Mouse (Mus musculus) MEL (cell line): ENCODE measurements at regions not wholly inside any gene's neighbourhood (a gene's known extent, or its start where the extent isn't known, plus 50 kb on each side); places are given as distances from the start of the nearest gene placed in this dataset.

Experiments used
- DNase-seq: peaks from one replicate; pipeline ENCODE4 v3.0.0; 2011; ENCODE audit warnings: low read depth, low spot score
- H3K27ac ChIP-seq: 2 replicates; pipeline ENCODE4 v1.5.1; 2012; ENCODE audit warnings: low read depth, mild to moderate bottlenecking, control low read depth, low read length, moderate library complexity; ENCODE audit not compliant: control insufficient read depth
- H3K27me3 ChIP-seq, 2 experiments: fragments of 150-350 bp in 1 of 2; sonication (generic) in 1 of 2; 2 replicates each; pipeline ENCODE4 v1.6.1; 2012; ENCODE audit warnings: low read length in 2 of 2, mild to moderate bottlenecking in 2 of 2, improper control_type of control experiment in 1 of 2, moderate library complexity in 1 of 2; ENCODE audit not compliant: insufficient read depth in 2 of 2, control insufficient read depth in 1 of 2
- H3K36me3 ChIP-seq, 2 experiments: 2 replicates each; pipeline ENCODE4 v1.6.1; 2012 to 2014; ENCODE audit warnings: low read length in 2 of 2, improper control_type of control experiment in 1 of 2, inconsistent platforms in 1 of 2, mild to moderate bottlenecking in 1 of 2; ENCODE audit not compliant: insufficient read depth in 2 of 2, control insufficient read depth in 1 of 2
- H3K4me1 ChIP-seq, 2 experiments: fragments of 150-350 bp in 1 of 2; sonication (generic) in 1 of 2; 2 replicates each; pipeline ENCODE4 v1.6.1; 2012; ENCODE audit warnings: low read length in 2 of 2, improper control_type of control experiment in 1 of 2, mild to moderate bottlenecking in 1 of 2; ENCODE audit not compliant: insufficient read depth in 2 of 2, control insufficient read depth in 1 of 2
- H3K4me3 ChIP-seq, 2 experiments: fragments of 150-350 bp in 1 of 2; sonication (generic) in 1 of 2; 2 replicates each; pipeline ENCODE4 v1.5.1; 2012; ENCODE audit warnings: low read depth in 2 of 2, low read length in 2 of 2, mild to moderate bottlenecking in 2 of 2, moderate library complexity in 2 of 2, control low read depth in 1 of 2, improper control_type of control experiment in 1 of 2; ENCODE audit not compliant: control insufficient read depth in 1 of 2, insufficient read depth in 1 of 2
- H3K79me2 ChIP-seq: 2 replicates; pipeline ENCODE4 v1.6.1; 2012; ENCODE audit warnings: mild to moderate bottlenecking, low read length, moderate library complexity; ENCODE audit not compliant: control insufficient read depth, poor library complexity, insufficient read depth
- H3K9ac ChIP-seq: 2 replicates; pipeline ENCODE4 v1.6.1; 2012; ENCODE audit warnings: low read depth, mild to moderate bottlenecking, control low read depth, low read length, moderate library complexity; ENCODE audit not compliant: control insufficient read depth, poor library complexity, severe bottlenecking
- H3K9me3 ChIP-seq: fragments of 150-350 bp; sonication (generic); replicated peaks from 2 replicates; pipeline ENCODE4 v1.6.1; 2012; ENCODE audit warnings: mild to moderate bottlenecking, low read length, improper control_type of control experiment, moderate library complexity; ENCODE audit not compliant: insufficient read depth
- CHD2 ChIP-seq: IDR thresholded peaks from 2 replicates; pipeline ENCODE4 v1.6.1; 2011; ENCODE audit warnings: low read length, improper control_type of control experiment
- E2F4 ChIP-seq: IDR thresholded peaks from 2 replicates; pipeline ENCODE4 v1.6.1; 2011; ENCODE audit warnings: low read depth, low read length, improper control_type of control experiment, borderline replicate concordance
- ELF1 ChIP-seq: IDR thresholded peaks from 2 replicates; pipeline ENCODE4 v1.6.1; 2014; ENCODE audit warnings: low read depth, mild to moderate bottlenecking, inconsistent platforms, low read length, improper control_type of control experiment, moderate library complexity
- KAT2A ChIP-seq: conservative IDR thresholded peaks from 2 replicates; pipeline ENCODE4 v1.6.1; 2012; ENCODE audit warnings: low read depth, low read length, improper control_type of control experiment, inconsistent platforms
- MAX ChIP-seq: IDR thresholded peaks from 2 replicates; pipeline ENCODE4 v1.6.1; 2011; ENCODE audit warnings: low read length, improper control_type of control experiment
- MXI1 ChIP-seq: IDR thresholded peaks from 2 replicates; pipeline ENCODE4 v1.6.1; 2011; ENCODE audit warnings: mild to moderate bottlenecking, low read depth, low read length, improper control_type of control experiment
- MYB ChIP-seq: IDR thresholded peaks from 2 replicates; pipeline ENCODE4 v1.6.1; 2011; ENCODE audit warnings: mild to moderate bottlenecking, low read depth, low read length, improper control_type of control experiment
- MYC ChIP-seq: IDR thresholded peaks from 2 replicates; pipeline ENCODE4 v1.6.1; 2011; ENCODE audit warnings: low read depth, mild to moderate bottlenecking, low read length, improper control_type of control experiment, moderate library complexity
- POLR2AphosphoS2 ChIP-seq: IDR thresholded peaks from 2 replicates; pipeline ENCODE4 v1.6.1; 2011; ENCODE audit warnings: low read length, improper control_type of control experiment
- POLR2AphosphoS5 ChIP-seq: IDR thresholded peaks from 2 replicates; pipeline ENCODE4 v1.6.1; 2012; ENCODE audit warnings: low read depth, borderline replicate concordance, mild to moderate bottlenecking, inconsistent platforms, low read length, moderate library complexity, mixed read lengths
- RAD21 ChIP-seq: IDR thresholded peaks from 2 replicates; pipeline ENCODE4 v1.6.1; 2011; ENCODE audit warnings: mild to moderate bottlenecking, low read depth, low read length, improper control_type of control experiment
- RCOR1 ChIP-seq: IDR thresholded peaks from 2 replicates; pipeline ENCODE4 v1.6.1; 2012; ENCODE audit warnings: low read depth, mild to moderate bottlenecking, inconsistent platforms, low read length, improper control_type of control experiment
- SIN3A ChIP-seq: IDR thresholded peaks from 2 replicates; pipeline ENCODE4 v1.6.1; 2012; ENCODE audit warnings: low read length, improper control_type of control experiment, inconsistent platforms
- TCF12 ChIP-seq: IDR thresholded peaks from 2 replicates; pipeline ENCODE4 v1.6.1; 2014; ENCODE audit warnings: low read depth, mild to moderate bottlenecking, inconsistent platforms, low read length, improper control_type of control experiment, moderate library complexity
- USF1 ChIP-seq: IDR thresholded peaks from 2 replicates; pipeline ENCODE4 v1.6.1; 2014; ENCODE audit warnings: low read depth, mild to moderate bottlenecking, inconsistent platforms, low read length, improper control_type of control experiment, moderate library complexity
- ZC3H11A ChIP-seq: IDR thresholded peaks from 2 replicates; pipeline ENCODE4 v1.6.1; 2012; ENCODE audit warnings: low read depth, mild to moderate bottlenecking, inconsistent platforms, low read length, improper control_type of control experiment
- ZMIZ1 ChIP-seq: IDR thresholded peaks from 2 replicates; pipeline ENCODE4 v1.6.1; 2012; ENCODE audit warnings: low read depth, mild to moderate bottlenecking, inconsistent platforms, low read length, improper control_type of control experiment, moderate library complexity
- ZNF384 ChIP-seq: IDR thresholded peaks from 2 replicates; pipeline ENCODE4 v1.6.1; 2012; ENCODE audit warnings: low read depth, mild to moderate bottlenecking, inconsistent platforms, low read length, improper control_type of control experiment

- Histone ChIP-seq H3K27ac (no peak overlapping the region), H3K36me3 (no peaks in the 10 kb centered on the region), H3K4me3 (no peak overlapping the region), H3K9ac (no peak overlapping the region), H3K79me2 (no peaks in the 10 kb centered on the region), H3K4me1 (no peaks in the 10 kb centered on the region), H3K9me3 (no peaks in the 10 kb centered on the region), H3K27me3 (no peaks in the 10 kb centered on the region)
- DNase-seq: no peak
- TF ChIP-seq MXI1: no peak
- TF ChIP-seq ZC3H11A: no peak
- TF ChIP-seq, all 39 proteins: peak for 0
Measured at GRCm38 (mm10) chr6:51119691-51120302, 312.7 kb upstream of the Nfe2l3 start.

GRCm38 (mm10) chr6:51122941-51123340, 309.5 kb upstream of the Nfe2l3 start:
- H3K9ac ChIP-seq: no peak overlapping the region
- H3K27me3 ChIP-seq: no peaks in the 10 kb centered on the region
- DNase-seq: no peak
- no peak overlapping the region for H3K27ac ChIP-seq
- no peaks in the 10 kb centered on the region for H3K79me2 ChIP-seq
- H3K4me1 ChIP-seq: no peaks in the 10 kb centered on the region
- no peak overlapping the region for H3K4me3 ChIP-seq
- no peaks in the 10 kb centered on the region for H3K9me3 ChIP-seq
- H3K36me3 ChIP-seq: no peaks in the 10 kb centered on the region
- TF ChIP-seq CHD2 (no peak), TCF12 (no peak), E2F4 (no peak), RAD21 (no peak), USF1 (no peak), ZNF384 (no peak), MAX (no peak), MXI1 (no peak), ZMIZ1 (no peak), ELF1 (no peak), MYB (no peak), RCOR1 (no peak), KAT2A (no peak), ZC3H11A (no peak), SIN3A (no peak), POLR2AphosphoS2 (no peak), MYC (no peak), POLR2AphosphoS5 (no peak)
